1 mouse cellular context compared by ENCODE assay signal in the genomic region with DNA sequence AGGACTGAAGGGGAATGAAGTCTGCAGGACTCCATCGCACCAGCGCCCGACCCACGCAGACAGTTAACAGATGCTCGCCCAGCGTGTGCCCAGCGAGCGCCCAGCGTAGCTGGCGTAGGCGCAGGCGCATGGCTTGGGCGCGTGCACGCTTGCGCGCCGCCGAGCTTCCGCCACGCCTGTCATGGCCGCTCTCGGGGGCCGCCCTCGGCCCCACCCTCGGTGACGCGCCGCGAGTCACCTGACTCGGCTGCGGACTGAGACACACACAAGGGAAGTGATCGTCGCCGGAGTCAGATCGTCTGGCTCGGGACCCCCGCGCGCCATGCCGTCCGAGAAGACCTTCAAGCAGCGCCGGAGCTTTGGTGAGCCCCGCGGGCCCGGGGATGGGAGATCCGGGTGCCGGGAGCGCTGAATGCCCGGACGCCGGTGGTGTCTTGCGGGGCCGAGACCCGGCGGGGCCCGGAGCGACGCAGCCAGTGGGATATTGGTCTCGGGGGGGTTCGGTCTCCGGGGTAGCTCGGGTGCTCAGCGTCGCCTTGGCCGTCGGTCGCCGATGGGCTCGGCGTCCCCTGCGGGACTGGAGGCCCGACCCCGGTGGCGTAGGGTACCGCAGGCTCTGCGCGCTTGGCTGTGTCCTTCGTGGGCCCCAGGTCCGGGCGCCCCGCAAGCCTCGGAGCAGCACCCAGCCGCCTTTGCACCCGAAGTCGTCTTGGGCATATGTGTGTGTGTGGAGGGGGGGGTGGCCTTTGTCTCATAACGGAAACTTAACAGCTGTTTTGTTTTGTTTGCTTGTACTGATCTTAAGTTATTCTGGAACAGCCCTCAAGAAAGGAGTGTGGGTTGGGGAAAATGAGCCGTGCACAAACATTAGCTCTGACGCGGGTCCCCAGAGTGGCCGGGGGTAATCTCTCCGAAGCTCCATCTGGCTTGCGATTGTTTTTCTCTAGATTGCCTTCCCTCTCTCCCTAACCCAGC.
TF ChIP-seq lines count a peak whose summit lies in the region.

A gene (plus strand): TSS at position 159 of the 975 bp plus-strand sequence.

TF ChIP-seq in MEL, 35 proteins besides CTCF, POLR2A, EP300 and RAD21 (continued from another document):
- TF ChIP-seq ETS1 (IDR thresholded peaks at IDR 0.05; ENCODE audit: low read depth, low read length) = 0 out of 2 replicates have a peak, but pooled peaks have one; percentile 48
- TF ChIP-seq JUND (IDR thresholded peaks at IDR 0.05; ENCODE audit: low read depth, low read length) = no peak
- no peak for TF ChIP-seq ZKSCAN1 (IDR thresholded peaks at IDR 0.05; ENCODE audit: low read depth, low read length)
- no peak for TF ChIP-seq CHD1 (IDR thresholded peaks at IDR 0.05; ENCODE audit: low read depth, low read length)
- TF ChIP-seq TCF12 (IDR thresholded peaks at IDR 0.05; ENCODE audit: low read depth, low read length) = peak; percentile 83
- TF ChIP-seq ZMIZ1 (IDR thresholded peaks at IDR 0.05; ENCODE audit: low read depth, low read length) = peak; percentile 75; the same call in 1 of the 2 replicates
- TF ChIP-seq HCFC1 (IDR thresholded peaks at IDR 0.05; ENCODE audit: low read depth, low read length) = peak; percentile 95
- TF ChIP-seq SIN3A (IDR thresholded peaks at IDR 0.05; ENCODE audit: low read length) = peak; percentile 98
- no peak for TF ChIP-seq ZNF384 (IDR thresholded peaks at IDR 0.05; ENCODE audit: low read depth, low read length)
- TF ChIP-seq MAX (IDR thresholded peaks at IDR 0.05; ENCODE audit: low read length) = peak; percentile 87
